Comparison of ENCODE assay signal across 14 mouse cellular contexts in genomic region chr5:116501342-116501741, GRCm38 (mm10).
A peak's percentile ranks its signal among the peaks of the same experiment; 100 is the strongest.
DNase-seq lines count a peak whose midpoint lies in the region; ATAC-seq and TF ChIP-seq lines count a peak whose summit lies in the region.
"Had no signal": no experiment of that assay in that cellular context is flagged by ENCODE, and none has a peak within 500 bp of the region (broad histone marks: within the 10 kb centered on the region; RNA-seq: fewer than 3 reads in every experiment).

No protein-coding gene starts in this region.

- H3K27me3 ChIP-seq in hindbrain, embryonic 16.5 days (replicated peaks; ENCODE audit: control insufficient read depth, insufficient read depth, low read length), result no peaks in the 10 kb centered on the region
- no peaks in the 10 kb centered on the region for H3K27me3 ChIP-seq in midbrain, postnatal 0 days (ENCODE audit: insufficient read depth, low read length)
- H3K27me3 ChIP-seq: limb, embryonic 13.5 days had no signal

- 30% methylated on average over 15 of the region's 15 CpGs for WGBS in hindbrain, embryonic 16.5 days
- WGBS in midbrain, postnatal 0 days, result 33% methylated on average over 15 of the region's 15 CpGs

- peak overlapping the region; percentile 24; the same call in 1 of the 2 replicates for H3K27ac ChIP-seq in hindbrain, embryonic 16.5 days (ENCODE audit: low read depth, low read length)
- H3K27ac ChIP-seq in midbrain, postnatal 0 days (ENCODE audit: low read depth, low read length), result no peak overlapping the region
- H3K27ac ChIP-seq: embryonic facial prominence, embryonic 10.5 days; heart, adult 2 months; limb, embryonic 13.5 days had no signal

- TF ChIP-seq POLR2A in brain, embryonic 14.5 days (IDR thresholded peaks at IDR 0.05; ENCODE audit: borderline replicate concordance, extremely low read depth, insufficient read depth, insufficient read length, poor library complexity, severe bottlenecking), result no peak

- peak overlapping the region; percentile 32 for H3K4me2 ChIP-seq in hindbrain, embryonic 16.5 days (ENCODE audit: low read length)
- no peak overlapping the region for H3K4me2 ChIP-seq in midbrain, postnatal 0 days (ENCODE audit: low read depth, low read length, poor library complexity, severe bottlenecking)
- H3K4me2 ChIP-seq: limb, embryonic 13.5 days had no signal

- no peaks in the 10 kb centered on the region for H3K9me3 ChIP-seq in hindbrain, embryonic 16.5 days (ENCODE audit: control insufficient read depth, low read length)
- no peaks in the 10 kb centered on the region for H3K9me3 ChIP-seq in midbrain, postnatal 0 days (ENCODE audit: low read length)
- H3K9me3 ChIP-seq: embryonic facial prominence, embryonic 10.5 days; limb, embryonic 13.5 days had no signal

- no peak overlapping the region for H3K9ac ChIP-seq in hindbrain, embryonic 16.5 days (ENCODE audit: low read depth, low read length)
- 0 out of 2 replicates have a peak overlapping the region, but pooled peaks have one; percentile 1 for H3K9ac ChIP-seq in midbrain, postnatal 0 days (replicated peaks; ENCODE audit: low read length, poor library complexity, severe bottlenecking)
- H3K9ac ChIP-seq: limb, embryonic 13.5 days had no signal

- peak; percentile 82 for DNase-seq in MN1 (ENCODE audit: low spot score)
- DNase-seq in brain, embryonic 14.5 days (ENCODE audit: low read depth), result peak; percentile 85
- DNase-seq in midbrain, postnatal 0 days (ENCODE audit: low spot score), result peak; percentile 64
- DNase-seq in thymus, postnatal 0 days (ENCODE audit: low spot score), result no peak
- DNase-seq in heart, adult 11 months, result no peak
- no peak for DNase-seq in natural killer cell, adult 2 months (ENCODE audit: low spot score in 2 of 2)
- DNase-seq: adrenal gland, postnatal 14 days; cerebellum, adult 9-10 months; heart, adult 2 months; heart, postnatal 10 days; lung, postnatal 14 days had no signal

- peaks cover 6% of the 10 kb centered on the region for H3K4me1 ChIP-seq in hindbrain, embryonic 16.5 days (ENCODE audit: control insufficient read depth, insufficient read depth, low read depth, low read length)
- H3K4me1 ChIP-seq in midbrain, postnatal 0 days (ENCODE audit: insufficient read depth, low read length), result no peaks in the 10 kb centered on the region
- H3K4me1 ChIP-seq: limb, embryonic 13.5 days had no signal

- no peaks in the 10 kb centered on the region for H3K36me3 ChIP-seq in hindbrain, embryonic 16.5 days (ENCODE audit: control insufficient read depth, insufficient read depth, low read length)
- no peaks in the 10 kb centered on the region for H3K36me3 ChIP-seq in midbrain, postnatal 0 days (ENCODE audit: insufficient read depth, low read length)
- H3K36me3 ChIP-seq: embryonic facial prominence, embryonic 10.5 days; limb, embryonic 13.5 days had no signal

- no peak overlapping the region for H3K4me3 ChIP-seq in hindbrain, embryonic 16.5 days (ENCODE audit: low read length)
- H3K4me3 ChIP-seq in midbrain, postnatal 0 days (ENCODE audit: low read depth, low read length), result no peak overlapping the region
- H3K4me3 ChIP-seq: embryonic facial prominence, embryonic 10.5 days; heart, adult 2 months; limb, embryonic 13.5 days had no signal

- TF ChIP-seq CTCF in brain, embryonic 14.5 days (IDR thresholded peaks at IDR 0.05; ENCODE audit: borderline replicate concordance, extremely low read depth, insufficient read depth, insufficient read length), result no peak
- TF ChIP-seq CTCF in midbrain, postnatal 0 days (IDR thresholded peaks at IDR 0.05), result no peak

- peak; percentile 31; the same call in 1 of the 2 replicates for ATAC-seq in hindbrain, embryonic 16.5 days
- no peak for ATAC-seq in midbrain, postnatal 0 days (ENCODE audit: low FRiP score)

Comparison
In these comparisons a context has a peak if more than half of its experiments do, and no peak if none do; other contexts are left out.
1. DNase-seq: peak in MN1 (single experiment), brain, embryonic 14.5 days (single experiment) and midbrain, postnatal 0 days (single experiment); none in thymus, postnatal 0 days (single experiment), heart, adult 11 months (single experiment) and natural killer cell, adult 2 months (0 of 2).